28 mouse cellular contexts compared by ENCODE assay signal in genomic region chr5:76306261-76306660, GRCm38 (mm10). TPM values are rescaled to one million over a fixed set of nuclear protein-coding genes. Genes with fewer than 3 reads are reported as not detected.
A peak's percentile ranks its signal among the peaks of the same experiment; 100 is the strongest.
DNase-seq lines count a peak whose midpoint lies in the region; ATAC-seq and TF ChIP-seq lines count a peak whose summit lies in the region.
"Had no signal": no experiment of that assay in that cellular context is flagged by ENCODE, and none has a peak within 500 bp of the region (broad histone marks: within the 10 kb centered on the region; RNA-seq: fewer than 3 reads in every experiment).

No protein-coding gene starts in this region.

- no peak overlapping the region for H3K9ac ChIP-seq in kidney, embryonic 16.5 days (replicated peaks; ENCODE audit: low read length)
- H3K9ac ChIP-seq in intestine, embryonic 14.5 days (ENCODE audit: low read length) = no peak overlapping the region
- no peak overlapping the region for H3K9ac ChIP-seq in neural tube, embryonic 15.5 days (replicated peaks)
- H3K9ac ChIP-seq: limb, embryonic 12.5 days; liver, embryonic 13.5 days had no signal

- no peak overlapping the region for H3K27ac ChIP-seq in kidney, embryonic 16.5 days (ENCODE audit: low read length)
- H3K27ac ChIP-seq in intestine, embryonic 14.5 days (ENCODE audit: low read depth) = 0 out of 2 replicates have a peak overlapping the region, but pooled peaks have one; percentile 98
- no peak overlapping the region for H3K27ac ChIP-seq in neural tube, embryonic 15.5 days (replicated peaks)
- H3K27ac ChIP-seq in embryonic facial prominence, embryonic 10.5 days (replicated peaks) = no peak overlapping the region
- H3K27ac ChIP-seq: embryonic facial prominence, embryonic 13.5 days; forebrain, embryonic 10.5 days; forebrain, embryonic 15.5 days; hindbrain, embryonic 14.5 days; left cerebral cortex, adult 2 months; limb, embryonic 12.5 days; liver, embryonic 13.5 days; macrophage; midbrain, embryonic 13.5 days had no signal

- no peak for DNase-seq in kidney, adult 9 months
- peak; percentile 12 for DNase-seq in Patski (ENCODE audit: low read depth, low spot score)
- no peak for DNase-seq in intestine, embryonic 14.5 days (ENCODE audit: low spot score)
- no peak for DNase-seq in embryonic facial prominence, embryonic 10.5 days (ENCODE audit: low spot score)
- no peak for DNase-seq in T-cell, adult 2 months (ENCODE audit: low spot score)
- DNase-seq: cerebellum, postnatal 36 days; gastrocnemius, postnatal 36 days; heart, postnatal 36 days; kidney, adult 11 months; liver, embryonic 13.5 days; lung, adult 2 months; right cerebral cortex, postnatal 4 days; thymus, postnatal 14 days had no signal

- POLR2A ChIA-PET in Patski (lab: Charles Lee) = no interaction called here

- 29% methylated on average over 3 of the region's 3 CpGs for WGBS in kidney, embryonic 16.5 days
- WGBS in intestine, embryonic 14.5 days = 49% methylated on average over 3 of the region's 3 CpGs
- 33% methylated on average over 3 of the region's 3 CpGs for WGBS in neural tube, embryonic 15.5 days
- WGBS in embryonic facial prominence, embryonic 10.5 days = 83% methylated on average over 3 of the region's 3 CpGs

- TF ChIP-seq CTCF in Patski (IDR thresholded peaks at IDR 0.05) = no peak

- no peak for ATAC-seq in kidney, embryonic 16.5 days (ENCODE audit: low FRiP score, low TSS enrichment)
- no peak for ATAC-seq in Patski
- ATAC-seq in intestine, embryonic 14.5 days (replicated peaks; ENCODE audit: low FRiP score, low TSS enrichment, low read depth) = no peak; the same call in 1 of the 2 replicates
- ATAC-seq in neural tube, embryonic 15.5 days (ENCODE audit: low FRiP score) = no peak
- ATAC-seq: forebrain, embryonic 15.5 days; midbrain, embryonic 13.5 days had no signal

- H3K36me3 ChIP-seq in kidney, embryonic 16.5 days (ENCODE audit: insufficient read depth, low read length) = no peaks in the 10 kb centered on the region
- no peaks in the 10 kb centered on the region for H3K36me3 ChIP-seq in intestine, embryonic 14.5 days (ENCODE audit: control insufficient read depth, insufficient read depth, low read length)
- H3K36me3 ChIP-seq in neural tube, embryonic 15.5 days = no peaks in the 10 kb centered on the region
- H3K36me3 ChIP-seq in embryonic facial prominence, embryonic 10.5 days (replicated peaks) = no peaks in the 10 kb centered on the region
- H3K36me3 ChIP-seq: embryonic facial prominence, embryonic 13.5 days; forebrain, embryonic 15.5 days; limb, embryonic 12.5 days; liver, embryonic 13.5 days; midbrain, embryonic 13.5 days had no signal

- no peak overlapping the region for H3K4me3 ChIP-seq in kidney, embryonic 16.5 days (ENCODE audit: low read length)
- H3K4me3 ChIP-seq in intestine, embryonic 14.5 days (ENCODE audit: low read depth, low read length) = no peak overlapping the region
- H3K4me3 ChIP-seq in neural tube, embryonic 15.5 days (replicated peaks) = no peak overlapping the region
- H3K4me3 ChIP-seq in embryonic facial prominence, embryonic 10.5 days = no peak overlapping the region

- peaks cover 18% of the 10 kb centered on the region for H3K4me1 ChIP-seq in kidney, embryonic 16.5 days (ENCODE audit: insufficient read depth, low read length)
- peaks cover 18% of the 10 kb centered on the region for H3K4me1 ChIP-seq in intestine, embryonic 14.5 days (replicated peaks; ENCODE audit: control insufficient read depth, insufficient read depth, low read length)
- H3K4me1 ChIP-seq in neural tube, embryonic 15.5 days = peaks cover 22% of the 10 kb centered on the region
- H3K4me1 ChIP-seq in embryonic facial prominence, embryonic 10.5 days = peaks cover 19% of the 10 kb centered on the region

- no peaks in the 10 kb centered on the region; the same call in 1 of the 2 replicates for H3K9me3 ChIP-seq in kidney, embryonic 16.5 days (ENCODE audit: low read length)
- no peaks in the 10 kb centered on the region for H3K9me3 ChIP-seq in intestine, embryonic 14.5 days (ENCODE audit: control insufficient read depth, low read length)
- H3K9me3 ChIP-seq in neural tube, embryonic 15.5 days (replicated peaks) = no peaks in the 10 kb centered on the region
- no peaks in the 10 kb centered on the region for H3K9me3 ChIP-seq in embryonic facial prominence, embryonic 10.5 days
- H3K9me3 ChIP-seq: embryonic facial prominence, embryonic 13.5 days; forebrain, embryonic 10.5 days; forebrain, embryonic 15.5 days; limb, embryonic 12.5 days; liver, embryonic 13.5 days; midbrain, embryonic 13.5 days had no signal

- no peaks in the 10 kb centered on the region for H3K27me3 ChIP-seq in kidney, embryonic 16.5 days (ENCODE audit: insufficient read depth, low read length)
- H3K27me3 ChIP-seq in Patski = no peaks in the 10 kb centered on the region
- no peaks in the 10 kb centered on the region for H3K27me3 ChIP-seq in intestine, embryonic 14.5 days (replicated peaks; ENCODE audit: control insufficient read depth, insufficient read depth, low read length)
- H3K27me3 ChIP-seq in neural tube, embryonic 15.5 days (replicated peaks) = no peaks in the 10 kb centered on the region
- no peaks in the 10 kb centered on the region for H3K27me3 ChIP-seq in embryonic facial prominence, embryonic 10.5 days (replicated peaks; ENCODE audit: low read depth, poor library complexity, severe bottlenecking)
- H3K27me3 ChIP-seq: embryonic facial prominence, embryonic 13.5 days; forebrain, embryonic 15.5 days; limb, embryonic 12.5 days had no signal

- in situ Hi-C loops in Patski (cut with MboI; ENCODE audit: low pct_unique_long_range_greater_than_20kb) = loop anchor here (10.0 kb wide), 1 partner anchor 229 kb away; no protein-coding TSS in a partner anchor

- CTCF ChIA-PET in Patski (lab: Charles Lee) = no interaction called here

- peak overlapping the region; percentile 95; the same call in 1 of the 2 replicates for H3K4me2 ChIP-seq in kidney, embryonic 16.5 days (replicated peaks; ENCODE audit: low read depth, low read length)
- peak overlapping the region; percentile 96; the same call in 1 of the 2 replicates for H3K4me2 ChIP-seq in intestine, embryonic 14.5 days (ENCODE audit: low read length)
- H3K4me2 ChIP-seq in neural tube, embryonic 15.5 days = peak overlapping the region; percentile 88; the same call in 1 of the 2 replicates

RNA-seq across cellular contexts. Expression of gene Clock, which starts 1.7 kb away (rescaled TPM):
- 9.4 and 12.3 TPM in 2 replicates for polyA plus RNA-seq in kidney, embryonic 16.5 days (2015; fragmentation: Nextera tagmentation; extraction: Ambion mirVana)
- polyA plus RNA-seq in Patski (2021) = 28.4 TPM
- polyA plus RNA-seq in intestine, embryonic 14.5 days (2014; fragmentation: Nextera tagmentation; extraction: Ambion mirVana) = 19.4 and 23.9 TPM in 2 replicates
- 15.0 and 15.2 TPM in 2 replicates for polyA plus RNA-seq in neural tube, embryonic 15.5 days (2015; fragmentation: Nextera tagmentation; extraction: Ambion mirVana)
- 10.5 and 11.5 TPM in 2 replicates for polyA plus RNA-seq in embryonic facial prominence, embryonic 10.5 days (2016; fragmentation: Nextera tagmentation; extraction: Ambion mirVana)

RNA-seq across cellular contexts. Expression of gene Pdcl2, which starts 24.7 kb away (rescaled TPM):
- polyA plus RNA-seq in kidney, embryonic 16.5 days (2015; fragmentation: Nextera tagmentation; extraction: Ambion mirVana) = not detected in 2 replicates
- not detected for polyA plus RNA-seq in Patski (2021)
- polyA plus RNA-seq in intestine, embryonic 14.5 days (2014; fragmentation: Nextera tagmentation; extraction: Ambion mirVana) = not detected in 2 replicates
- polyA plus RNA-seq in neural tube, embryonic 15.5 days (2015; fragmentation: Nextera tagmentation; extraction: Ambion mirVana) = not detected in 2 replicates
- not detected in 2 replicates for polyA plus RNA-seq in embryonic facial prominence, embryonic 10.5 days (2016; fragmentation: Nextera tagmentation; extraction: Ambion mirVana)
- polyA plus RNA-seq: C2C12; embryonic facial prominence, embryonic 13.5 days; forebrain, embryonic 10.5 days; forebrain, embryonic 15.5 days; frontal cortex, adult 2 months; heart, embryonic 11.5 days; heart, embryonic 16.5 days; hindbrain, embryonic 14.5 days; limb, embryonic 12.5 days; liver, embryonic 13.5 days; lung, adult 2 months; macrophage; midbrain, embryonic 13.5 days; urinary bladder, adult 2 months had no signal

RNA-seq across cellular contexts. Expression of gene Nmu, which starts 57.3 kb away (rescaled TPM):
- not detected in 2 replicates for polyA plus RNA-seq in kidney, embryonic 16.5 days (2015; fragmentation: Nextera tagmentation; extraction: Ambion mirVana)
- polyA plus RNA-seq in Patski (2021) = not detected
- 0.30 TPM in 1 of 2 replicates, not detected in the other for polyA plus RNA-seq in intestine, embryonic 14.5 days (2014; fragmentation: Nextera tagmentation; extraction: Ambion mirVana)
- polyA plus RNA-seq in neural tube, embryonic 15.5 days (2015; fragmentation: Nextera tagmentation; extraction: Ambion mirVana) = 2.6 and 2.7 TPM in 2 replicates
- 0.38 and 0.67 TPM in 2 replicates for polyA plus RNA-seq in embryonic facial prominence, embryonic 10.5 days (2016; fragmentation: Nextera tagmentation; extraction: Ambion mirVana)
- polyA plus RNA-seq: heart, embryonic 11.5 days; heart, embryonic 16.5 days; liver, embryonic 13.5 days; macrophage; midbrain, embryonic 13.5 days; urinary bladder, adult 2 months had no signal
